Mouse (Mus musculus): Measurements from ENCODE around the gene Hoxa6. TPM values are rescaled to one million over a fixed set of nuclear protein-coding genes. Genes with fewer than 3 reads are reported as not detected.
A peak's percentile ranks its signal among the peaks of the same experiment; 100 is the strongest.

The Hoxa6 gene
- total RNA-seq (2021) = 1 to 10 TPM; 3.0 to 3.5 TPM
- long read RNA-seq, experiment 1, partial matches to known transcripts = 0 of 1 reads
- long read RNA-seq, experiment 1, other reads (novel, unspliced or antisense) = 1 of 1 reads
- long read RNA-seq, experiment 2 = 0 reads

DNA sequence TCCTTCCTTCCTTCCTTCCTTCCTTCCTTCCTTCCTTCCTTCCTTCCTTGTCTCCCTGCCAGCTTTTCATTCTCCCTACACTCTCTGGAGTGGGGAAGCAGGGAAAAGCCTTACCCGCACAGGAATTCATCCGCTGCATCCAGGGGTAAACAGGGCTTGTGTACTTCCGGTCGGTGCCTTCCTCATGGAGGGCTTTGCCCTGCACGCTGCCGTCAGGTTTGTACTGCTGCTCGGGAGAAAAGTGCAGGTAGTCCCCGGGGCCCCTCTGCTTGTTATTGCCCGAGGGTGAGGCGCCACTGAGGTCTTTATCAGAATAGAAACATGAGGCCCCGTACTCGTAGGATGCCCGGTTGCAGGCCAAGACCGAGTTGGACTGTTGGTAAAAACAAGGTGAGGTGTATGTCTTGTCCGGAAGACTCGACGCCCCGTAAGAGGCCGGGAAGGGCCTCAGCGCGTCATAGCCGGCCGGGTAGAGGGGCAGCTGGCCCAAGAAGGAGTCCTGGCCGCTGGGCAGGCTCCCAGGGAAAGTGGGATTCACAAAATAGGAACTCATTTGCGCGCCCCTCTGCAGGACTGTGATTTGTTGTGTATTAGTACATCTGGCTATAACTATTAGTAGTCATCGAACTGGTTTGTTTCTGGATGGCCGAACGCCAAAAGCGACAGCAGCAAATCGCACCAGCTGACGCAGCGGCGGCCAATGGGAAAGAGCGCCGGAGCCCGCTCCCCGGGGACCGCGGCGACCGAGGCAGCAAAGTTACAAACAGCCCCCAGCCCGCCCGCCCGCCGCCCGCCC lies at the start of gene Hoxa6:
TSS of gene Hoxa6 (minus strand) at position 651 of the 796 bp plus-strand sequence.
- peak in 1 of 2 experiments; percentile 50 for DNase-seq (ENCODE audit: low spot score in 2 of 2)

DNA sequence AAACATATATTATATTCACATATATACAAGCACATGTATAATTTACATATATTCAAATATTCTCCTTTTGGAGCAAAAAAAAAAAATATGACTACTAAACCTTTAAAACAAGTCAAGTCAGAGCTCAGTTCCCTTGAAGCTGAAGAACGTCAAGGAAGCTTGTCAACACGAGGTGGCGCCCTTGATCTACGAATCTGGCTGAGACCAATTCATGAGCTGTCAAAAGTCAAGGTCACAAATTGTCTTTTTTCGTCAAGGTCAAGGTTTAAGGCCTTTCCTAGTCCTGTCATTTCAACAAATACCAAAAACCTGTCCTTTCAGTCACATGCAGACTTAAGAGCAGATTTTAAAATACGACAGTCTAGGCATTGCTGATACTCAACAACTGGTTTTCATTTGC lies 48.4 kb upstream of the Hoxa6 start:
- DNase-seq (ENCODE audit: low spot score in 2 of 2) = peak; percentile 64 to 80

DNA sequence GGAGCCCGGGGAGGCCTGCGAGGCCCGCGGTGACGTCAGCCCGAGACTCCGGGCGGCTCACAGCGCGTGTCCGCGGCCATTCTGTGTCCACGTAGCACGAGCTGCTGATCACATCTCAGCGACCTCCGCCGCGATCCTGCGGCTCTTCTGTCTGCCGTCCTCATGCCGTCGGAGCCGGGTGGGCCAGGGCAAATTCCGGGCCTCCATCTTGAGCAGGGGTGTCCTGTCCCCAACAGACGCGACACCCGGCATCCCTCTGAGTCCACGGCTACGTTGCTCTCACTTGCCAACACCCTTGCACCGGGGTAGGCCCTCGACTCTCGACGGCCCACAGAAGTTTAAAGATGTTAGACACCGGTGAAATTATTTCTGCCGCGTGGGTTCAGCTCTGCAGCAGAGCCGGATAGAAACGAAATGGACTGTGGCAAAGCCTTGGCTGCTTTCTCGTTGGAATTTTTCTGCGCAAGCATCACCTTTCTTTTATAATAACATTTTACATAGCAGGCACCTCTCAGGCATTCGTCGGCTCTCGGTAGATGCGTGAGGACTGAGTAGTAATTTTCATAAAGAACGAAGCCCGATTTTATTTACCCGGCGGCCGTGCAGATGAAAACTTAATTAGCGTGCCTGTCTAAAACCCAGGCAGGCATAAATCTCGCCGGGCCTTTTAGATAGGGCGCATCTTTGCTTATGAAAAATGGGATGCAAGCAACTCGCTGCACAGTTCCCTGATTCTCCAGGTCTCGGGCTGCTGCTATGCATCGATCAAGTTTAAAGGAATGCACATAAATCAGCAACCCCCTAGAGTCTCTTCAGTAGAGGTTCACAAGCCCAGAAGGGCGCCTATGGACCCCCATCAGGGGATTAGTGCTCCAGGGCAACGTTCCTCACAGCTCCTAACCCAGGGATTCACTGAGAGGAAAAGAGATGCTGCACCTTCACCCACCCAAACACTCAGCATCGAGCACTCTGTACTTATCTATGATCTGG lies 45.3 kb upstream of the Hoxa6 start:
- no peak for DNase-seq (ENCODE audit: low spot score in 2 of 2)

DNA sequence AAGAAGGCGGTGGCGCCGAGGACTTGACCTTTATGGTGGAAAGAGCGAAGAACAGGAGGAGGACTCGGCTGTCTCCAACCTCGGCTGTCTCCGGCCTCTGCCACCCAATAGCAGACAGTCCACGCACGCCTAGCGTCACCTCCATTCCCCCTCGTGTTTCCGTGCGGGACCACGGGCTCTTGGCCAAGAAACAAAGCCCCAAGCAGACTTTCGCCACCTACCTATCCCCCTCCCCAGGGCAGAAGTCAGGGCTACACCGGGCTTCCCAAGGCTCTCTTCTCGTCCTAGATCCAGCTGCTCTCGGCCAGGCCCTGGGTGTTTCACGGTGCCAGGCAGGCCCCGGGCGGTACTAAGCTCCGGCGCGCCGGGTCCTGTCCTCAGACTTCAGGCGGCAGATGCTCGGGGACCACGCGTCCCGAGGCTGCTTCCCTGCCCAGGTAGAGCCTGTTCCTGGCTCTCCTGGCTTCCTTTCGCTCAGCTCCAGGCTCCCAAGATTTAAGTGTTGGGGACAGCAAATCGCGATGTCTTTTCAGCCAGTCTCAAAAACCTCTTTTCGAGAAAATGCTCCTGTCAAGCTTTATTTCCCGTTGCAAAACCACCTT lies 44.4 kb upstream of the Hoxa6 start:
- DNase-seq (ENCODE audit: low spot score in 2 of 2) = no peak

DNA sequence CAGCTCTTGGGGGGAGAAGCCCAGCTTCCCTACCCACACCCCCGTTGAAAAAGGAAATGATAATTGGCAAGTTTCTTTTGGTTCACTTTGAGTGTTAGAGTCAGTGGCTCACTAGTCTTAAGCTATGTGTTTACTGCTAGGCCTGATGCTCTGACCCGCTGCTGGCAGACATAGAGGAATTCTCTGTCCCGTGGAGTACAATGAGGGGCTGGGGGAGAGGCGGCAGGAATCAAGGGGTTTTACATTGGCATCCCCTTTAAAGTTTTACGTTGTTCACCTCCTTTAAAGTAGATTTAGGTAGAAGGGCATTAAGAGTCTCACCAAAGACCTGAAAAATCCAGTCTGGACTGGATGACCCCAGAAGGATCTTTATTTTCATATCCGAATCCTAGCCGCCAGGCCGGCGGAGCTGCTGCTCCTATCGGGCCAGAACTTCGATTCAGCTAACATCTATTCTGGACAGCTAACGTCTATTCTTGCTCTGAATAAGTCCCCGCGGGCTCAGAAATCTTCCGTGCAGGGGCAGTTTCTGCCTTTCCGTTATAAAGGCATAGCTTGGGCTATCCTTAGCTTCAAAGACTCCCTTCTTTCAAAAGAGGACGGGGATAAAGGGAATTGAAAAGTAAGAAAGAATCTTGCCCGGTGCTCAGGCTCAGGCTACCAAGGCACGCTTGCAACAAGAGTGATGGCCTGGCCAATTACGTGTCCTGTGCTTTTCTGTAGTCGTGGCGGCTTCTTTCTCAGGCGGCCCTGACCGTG lies 43.7 kb upstream of the Hoxa6 start:
- DNase-seq (ENCODE audit: low spot score in 2 of 2) = no peak

DNA sequence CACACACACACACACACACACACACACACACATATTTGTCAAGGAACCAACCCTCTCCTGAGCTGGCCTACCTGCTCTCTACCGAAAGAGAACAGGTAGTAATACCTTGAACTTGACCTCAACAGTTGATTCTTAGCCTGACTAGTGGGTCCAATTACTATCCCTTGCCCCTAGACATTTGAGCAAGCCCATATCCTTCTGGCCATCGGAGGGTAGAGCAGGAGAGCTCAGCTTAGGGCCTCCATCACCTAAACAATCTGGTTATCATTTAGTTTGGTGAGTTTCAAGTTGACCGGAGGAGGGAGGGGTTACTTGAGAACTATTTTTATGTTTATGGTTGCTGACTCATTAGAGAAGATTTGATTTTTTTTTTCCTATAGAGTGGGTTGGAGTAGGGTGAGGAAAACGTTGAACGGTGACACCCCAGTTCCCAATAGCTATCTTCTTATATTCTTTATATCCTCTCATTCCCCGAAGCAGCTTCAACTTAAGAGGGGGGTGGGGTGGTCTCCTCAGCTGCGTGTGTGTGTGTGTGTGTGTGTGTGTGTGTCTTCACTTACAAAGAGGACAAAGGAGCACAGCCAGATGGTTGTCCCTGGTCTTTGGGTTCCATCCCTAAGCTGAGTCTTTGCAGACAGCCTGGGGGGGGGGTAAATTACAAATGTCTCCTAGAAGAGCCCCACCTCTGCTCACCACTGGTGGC lies 42.8 kb upstream of the Hoxa6 start:
- no peak for DNase-seq (ENCODE audit: low spot score in 2 of 2)

DNA sequence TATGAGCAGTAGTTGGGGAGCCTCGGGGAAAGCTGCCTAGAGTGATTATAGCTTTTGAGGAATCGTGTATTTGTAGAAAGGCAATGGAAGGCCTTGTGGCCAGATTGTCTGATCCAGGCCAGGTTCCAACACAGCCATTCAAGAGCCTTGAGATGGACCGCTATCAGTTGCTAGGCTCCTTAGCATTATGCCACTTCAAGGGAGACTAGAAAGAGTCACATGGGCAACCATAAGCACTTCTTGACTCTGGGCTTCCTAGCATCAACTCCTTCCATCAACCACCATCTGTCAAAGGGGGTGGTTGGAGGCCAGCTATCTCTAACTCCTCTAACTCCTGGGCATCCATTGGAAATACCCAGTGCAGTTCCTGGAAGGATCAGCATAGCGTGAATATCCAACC lies 41.3 kb upstream of the Hoxa6 start:
- DNase-seq (ENCODE audit: low spot score in 2 of 2) = no peak

DNA sequence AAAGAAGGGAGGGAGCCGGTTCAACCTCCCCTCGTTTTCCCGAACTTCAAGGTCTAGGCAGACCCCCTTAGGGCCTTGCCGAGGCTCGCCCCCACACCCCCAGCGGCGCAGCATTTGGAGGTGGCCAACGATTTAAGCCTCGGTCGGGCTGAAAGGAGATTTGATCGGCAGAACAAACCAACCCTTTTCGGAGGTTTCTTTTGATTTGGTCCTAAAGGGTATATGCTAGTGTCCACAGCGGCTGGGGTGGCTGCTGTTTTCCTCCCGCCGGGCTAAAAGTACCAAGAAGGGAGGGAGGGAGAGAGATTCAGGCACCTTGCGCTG lies 40.9 kb upstream of the Hoxa6 start:
- DNase-seq (ENCODE audit: low spot score in 2 of 2) = peak in 1 of 2 experiments; percentile 15

DNA sequence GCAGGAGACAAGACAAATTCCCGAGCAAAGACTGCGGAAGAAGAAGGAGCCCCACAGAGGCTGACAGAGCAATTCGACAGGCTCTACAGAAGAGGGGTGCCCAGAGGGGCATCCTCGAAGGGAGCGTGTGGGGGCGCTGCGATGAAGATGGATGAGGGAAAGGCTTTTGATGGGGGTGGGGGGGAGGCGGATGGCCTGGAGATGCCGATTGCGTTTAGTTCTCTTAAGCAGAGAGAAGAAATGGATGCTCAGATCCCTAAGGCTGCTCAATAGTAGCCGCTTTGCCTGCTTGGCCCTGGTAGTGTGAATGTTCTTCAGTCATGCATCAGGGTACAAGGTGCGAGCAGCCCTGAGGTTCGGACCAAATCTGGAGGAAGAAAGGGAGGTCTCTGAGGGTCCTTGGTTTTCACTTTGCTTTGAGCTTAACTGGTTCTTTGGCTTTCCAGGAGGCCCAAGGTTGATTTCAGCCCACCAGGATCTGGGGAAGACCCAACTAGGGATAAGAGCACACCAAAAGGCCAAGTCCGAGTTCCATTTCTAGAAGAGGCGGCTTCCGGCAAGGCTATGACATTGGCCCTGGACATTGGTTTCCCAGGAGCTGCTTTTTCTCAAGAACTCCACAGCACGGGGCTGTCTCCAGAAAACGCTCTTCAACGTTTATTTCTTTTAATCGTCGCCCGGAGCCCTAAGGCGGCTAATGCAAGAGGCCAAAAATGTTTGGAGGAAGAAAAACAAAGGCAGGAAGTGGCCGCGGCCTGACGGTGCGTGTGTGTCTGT lies 40.3 kb upstream of the Hoxa6 start:
- peak in 1 of 2 experiments; percentile 15 for DNase-seq (ENCODE audit: low spot score in 2 of 2)

DNA sequence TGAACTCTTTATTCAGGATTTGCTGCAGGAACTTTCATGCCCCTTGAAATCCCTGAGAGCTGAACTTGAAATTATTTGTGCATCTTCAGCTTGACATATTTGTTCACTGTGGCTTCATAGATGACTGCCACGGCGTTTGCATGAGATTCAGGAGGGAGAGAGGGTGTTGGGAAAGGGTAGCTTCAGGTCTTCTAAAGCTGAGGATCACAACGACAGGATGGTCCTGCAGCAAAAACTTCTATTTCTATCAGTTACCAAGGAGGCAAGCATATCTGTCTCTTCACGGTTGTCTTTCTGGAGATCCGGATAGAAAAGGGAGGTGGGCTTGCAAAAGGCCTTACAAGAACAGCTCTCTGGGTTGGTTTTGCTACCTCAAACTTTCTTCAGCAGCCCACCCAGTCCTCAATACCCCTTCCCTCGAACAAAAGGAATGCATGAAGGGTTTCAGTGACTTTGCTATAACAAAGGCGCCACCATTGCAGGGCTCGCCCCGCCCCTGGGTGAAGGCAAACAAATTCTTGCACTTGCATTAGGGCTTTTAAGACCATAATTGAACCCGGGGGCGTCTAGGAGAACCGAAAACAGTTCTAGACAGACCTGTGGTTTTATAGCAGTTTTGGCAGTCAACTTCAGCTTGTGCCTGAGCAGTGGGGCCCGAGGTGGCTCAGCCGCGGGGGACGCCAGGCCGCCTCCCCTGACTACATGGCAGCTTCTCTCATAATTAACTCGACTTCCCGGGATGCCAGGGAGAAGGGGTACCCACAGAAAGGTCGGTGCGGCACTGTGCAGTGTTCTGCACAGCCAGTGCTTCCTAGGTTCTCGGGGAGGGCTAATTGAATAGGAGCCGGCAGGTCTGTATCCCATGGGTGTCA lies 39.5 kb upstream of the Hoxa6 start:
- peak in 1 of 2 experiments; percentile 18 for DNase-seq (ENCODE audit: low spot score in 2 of 2)

DNA sequence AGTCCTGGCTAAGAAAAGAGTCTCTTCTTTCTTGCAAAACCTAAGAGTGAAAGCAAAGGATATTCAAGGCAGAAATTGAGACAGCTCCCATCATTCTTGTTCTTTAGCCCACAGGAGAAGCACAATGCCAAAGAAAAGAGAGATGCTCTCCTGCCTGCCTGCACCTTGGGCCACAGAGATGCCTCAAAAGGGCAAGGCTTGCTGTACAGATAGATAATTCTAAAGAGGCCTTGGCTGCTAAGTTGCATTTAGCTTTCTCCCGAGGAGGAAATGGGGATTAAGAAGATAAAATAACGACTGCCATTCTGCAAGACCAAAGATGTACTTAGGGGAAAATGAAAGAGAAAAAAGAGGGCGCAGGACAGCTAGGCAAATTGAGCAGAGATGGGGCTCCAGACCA lies 38.4 kb upstream of the Hoxa6 start:
- DNase-seq (ENCODE audit: low spot score in 2 of 2) = no peak

DNA sequence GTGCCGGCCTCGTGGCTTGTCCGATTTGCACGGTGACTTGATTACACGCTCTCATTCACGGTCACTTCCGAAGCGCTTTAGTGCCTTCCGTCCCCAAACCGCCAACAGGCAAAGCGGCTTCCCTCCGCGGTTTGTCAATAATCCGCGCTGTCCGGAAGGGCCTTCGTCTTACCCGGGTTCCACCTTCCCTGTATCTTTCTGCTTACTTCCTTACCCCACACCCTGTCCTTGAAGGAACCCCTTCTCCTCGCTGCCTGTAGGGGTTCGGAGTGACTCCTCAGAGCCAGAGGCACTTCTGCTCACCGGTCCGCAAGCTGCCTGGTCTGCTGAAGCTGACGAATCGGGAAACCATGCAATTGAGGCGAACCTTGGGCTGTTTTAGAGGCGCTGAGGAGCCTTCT lies 37.9 kb upstream of the Hoxa6 start:
- DNase-seq (ENCODE audit: low spot score in 2 of 2) = peak; percentile 22 to 47

DNA sequence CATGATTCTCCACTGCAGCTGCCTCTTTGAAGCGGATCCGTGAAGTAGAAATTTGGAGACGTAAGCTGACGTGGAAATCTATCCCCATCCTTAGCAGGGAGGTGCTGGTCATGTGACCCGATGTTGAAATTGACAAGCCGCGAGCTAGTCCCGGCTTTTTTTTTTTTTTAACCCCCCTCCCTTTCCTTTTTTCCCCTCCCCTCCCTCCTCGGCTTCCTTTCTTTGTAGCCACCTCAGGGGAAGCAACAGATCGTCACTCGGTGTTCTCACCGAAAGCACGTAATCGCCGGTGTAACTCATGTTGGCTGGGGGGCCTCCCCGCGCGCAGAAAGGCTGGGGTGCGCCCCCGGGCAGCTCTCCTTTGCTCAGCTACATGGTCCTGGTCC lies 37.2 kb upstream of the Hoxa6 start, which contains the start of gene Hoxa11:
TSS of gene Hoxa11 (minus strand) at position 54 of the 386 bp plus-strand sequence.
- no peak for DNase-seq (ENCODE audit: low spot score in 2 of 2)

DNA sequence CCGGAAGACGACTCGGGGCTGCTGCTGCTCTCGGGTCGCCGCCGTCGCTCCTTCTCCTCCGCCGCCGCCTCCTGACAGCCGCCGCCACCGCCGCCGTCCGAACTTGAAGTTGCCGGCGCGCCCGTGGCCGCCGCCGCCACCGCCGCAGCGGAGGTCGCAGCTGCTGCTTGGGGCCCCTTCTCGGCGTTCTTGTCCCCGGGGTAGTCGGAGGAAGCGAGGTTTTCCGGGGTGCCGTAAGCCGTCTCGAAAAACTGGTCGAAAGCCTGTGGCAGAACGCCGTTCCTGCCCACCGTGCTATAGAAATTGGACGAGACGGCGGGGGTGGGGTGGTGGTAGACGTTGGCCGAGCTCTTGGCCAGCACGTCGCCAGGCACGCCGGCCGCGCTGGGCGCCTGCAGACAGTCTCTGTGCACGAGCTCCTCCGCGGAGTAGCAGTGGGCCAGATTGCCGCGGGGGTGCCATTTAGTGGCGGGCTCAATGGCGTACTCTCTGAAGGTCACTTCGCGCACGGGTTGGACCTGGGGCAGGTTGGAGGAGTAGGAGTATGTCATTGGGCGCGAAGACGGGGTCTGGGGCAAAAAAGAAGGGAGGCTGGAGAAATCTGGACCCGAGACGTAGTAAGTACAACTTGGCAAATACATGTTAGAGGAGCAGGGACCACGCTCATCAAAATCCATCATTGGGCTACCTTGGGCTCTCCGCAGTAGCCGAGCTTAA lies 36.7 kb upstream of the Hoxa6 start:
- peak; percentile 36 to 66 for DNase-seq (ENCODE audit: low spot score in 2 of 2)

DNA sequence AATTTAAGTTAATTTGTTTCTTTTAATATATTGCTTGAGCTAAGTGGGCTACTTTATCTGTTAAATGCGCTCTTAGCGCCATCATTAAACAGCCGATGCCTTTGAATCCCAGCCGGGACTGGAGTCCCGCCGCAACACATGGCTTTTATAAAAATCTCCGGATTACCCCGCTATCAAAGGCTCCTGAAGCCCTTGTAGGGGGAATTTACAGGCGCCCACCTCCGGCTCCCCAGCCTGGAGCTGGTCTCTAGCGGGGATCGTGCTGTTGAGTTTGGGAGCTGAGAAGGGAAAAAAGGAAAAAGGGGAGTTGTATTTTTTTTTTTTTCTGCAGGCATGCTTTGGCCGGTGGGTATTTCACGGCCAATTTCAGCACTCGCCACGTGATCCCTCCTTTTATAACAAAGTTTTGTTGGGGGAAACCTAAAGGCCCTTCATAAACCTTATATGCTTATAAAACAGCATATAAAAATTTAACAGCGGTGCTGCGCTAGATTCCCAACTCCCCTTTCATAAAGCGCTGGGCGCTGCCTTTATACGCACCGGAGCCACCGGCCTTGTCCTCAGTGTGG lies 36.0 kb upstream of the Hoxa6 start:
- DNase-seq (ENCODE audit: low spot score in 2 of 2) = no peak

DNA sequence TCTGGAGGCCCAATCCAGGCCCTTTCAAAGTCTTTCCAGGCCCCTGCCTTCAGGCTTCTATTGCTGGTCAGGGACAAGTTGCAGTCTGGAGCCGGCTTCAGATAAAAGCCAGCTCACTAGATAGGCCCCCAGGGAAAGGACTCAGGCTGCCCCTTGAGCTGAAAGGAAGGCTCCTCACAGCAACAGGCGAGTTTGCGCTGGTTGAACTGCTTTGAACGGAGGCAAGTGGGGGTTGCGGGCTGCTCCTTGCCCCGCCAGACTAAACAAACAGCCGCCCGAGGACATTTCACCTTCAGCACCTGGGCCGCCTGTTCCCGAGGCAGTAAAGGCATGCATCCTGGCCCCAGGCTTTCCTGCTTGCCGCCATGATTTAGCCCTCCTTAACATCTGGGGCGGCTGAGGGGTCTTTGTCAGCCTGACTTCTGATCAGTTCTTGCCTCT lies 35.2 kb upstream of the Hoxa6 start:
- no peak for DNase-seq (ENCODE audit: low spot score in 2 of 2)

DNA sequence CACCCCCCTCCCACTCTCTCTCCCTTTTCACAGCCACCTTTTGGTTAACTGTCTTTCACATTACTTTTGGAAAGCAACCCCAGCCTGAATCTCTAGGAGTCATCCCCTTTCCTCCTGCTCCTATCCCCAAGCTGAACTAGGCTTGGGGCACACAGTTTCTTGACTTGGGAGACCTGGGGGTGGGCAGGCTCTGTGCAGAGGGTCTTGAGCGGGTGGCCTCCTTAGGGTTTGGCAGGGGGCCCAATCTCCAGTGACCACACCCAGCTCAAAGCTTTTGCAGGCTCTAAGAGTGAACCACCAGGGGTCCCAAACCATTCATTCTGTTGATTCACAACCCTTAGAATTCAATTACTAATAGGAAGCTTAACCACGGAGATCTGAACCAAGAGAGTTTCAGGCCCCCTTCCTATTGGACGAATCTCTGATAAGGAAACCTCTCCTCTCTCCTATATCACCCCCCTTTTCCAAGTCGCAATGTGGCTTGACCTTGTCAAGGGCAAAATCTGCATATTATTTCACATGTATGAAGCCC lies 34.3 kb upstream of the Hoxa6 start:
- DNase-seq (ENCODE audit: low spot score in 2 of 2) = no peak
